Mouse (Mus musculus): ENCODE data around the gene Mblac2.

DNA sequence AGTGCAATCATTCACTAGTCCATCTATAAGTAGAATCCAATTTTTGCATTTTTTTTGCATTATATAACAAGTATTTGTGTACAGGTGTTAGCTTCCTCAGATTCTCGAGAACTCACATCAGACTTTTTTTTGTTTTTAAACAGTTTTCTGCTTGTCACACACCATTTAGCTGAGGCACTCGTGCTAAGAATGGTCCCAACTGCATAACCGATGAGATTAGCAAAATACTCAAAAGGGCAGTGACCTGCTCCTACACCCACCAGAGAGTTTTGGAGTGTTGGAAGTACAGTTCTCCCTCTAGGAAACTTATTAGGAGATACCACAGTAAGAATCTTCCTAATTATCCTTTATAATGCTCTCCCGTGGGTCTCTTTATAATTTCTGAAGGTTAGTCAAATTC lies 1.3 kb upstream of the Mblac2 start:
- TF ChIP-seq E2F4 (IDR thresholded peaks at IDR 0.05; ENCODE audit: insufficient read depth) (no peak), POLR2A (IDR thresholded peaks at IDR 0.05; ENCODE audit: insufficient read length, low read depth) (no peak), TCF12 (IDR thresholded peaks at IDR 0.05; ENCODE audit: insufficient read depth, poor library complexity, severe bottlenecking) (no peak), USF1 (IDR thresholded peaks at IDR 0.05; ENCODE audit: low read depth) (no peak), CEBPB (IDR thresholded peaks at IDR 0.05; ENCODE audit: insufficient read depth, poor library complexity, severe bottlenecking) (no peak), MAX (IDR thresholded peaks at IDR 0.05; ENCODE audit: low read depth) (no peak), TCF3 (IDR thresholded peaks at IDR 0.05; ENCODE audit: insufficient read length, low read depth) (no peak), POLR2AphosphoS2 (IDR thresholded peaks at IDR 0.05; ENCODE audit: insufficient read length, low read depth) (no peak), SRF (IDR thresholded peaks at IDR 0.05; ENCODE audit: control insufficient read depth, insufficient read length, low read depth) (no peak), MYOG (IDR thresholded peaks at IDR 0.05; ENCODE audit: control insufficient read depth in 1 of 3, insufficient read depth in 1 of 3, insufficient read length in 2 of 3, low read depth in 2 of 3) (no peak), MYOD1 (IDR thresholded peaks at IDR 0.05; ENCODE audit: control insufficient read depth in 1 of 3, insufficient read length in 2 of 3, low read depth in 2 of 3) (no peak)
